Mouse (Mus musculus) G1E (cell line): Measurements from ENCODE around the gene Gpr83.

Experiments used
- CTCF ChIP-seq: IDR thresholded peaks from 2 replicates; pipeline ENCODE4 v1.5.1; 2012; ENCODE audit warnings: low read depth, low read length, inconsistent platforms, mixed read lengths
- GATA1 ChIP-seq: IDR thresholded peaks from 2 replicates; pipeline ENCODE4 v1.6.1; 2012; ENCODE audit warnings: borderline replicate concordance, low read length, inconsistent platforms, mixed read lengths

DNA sequence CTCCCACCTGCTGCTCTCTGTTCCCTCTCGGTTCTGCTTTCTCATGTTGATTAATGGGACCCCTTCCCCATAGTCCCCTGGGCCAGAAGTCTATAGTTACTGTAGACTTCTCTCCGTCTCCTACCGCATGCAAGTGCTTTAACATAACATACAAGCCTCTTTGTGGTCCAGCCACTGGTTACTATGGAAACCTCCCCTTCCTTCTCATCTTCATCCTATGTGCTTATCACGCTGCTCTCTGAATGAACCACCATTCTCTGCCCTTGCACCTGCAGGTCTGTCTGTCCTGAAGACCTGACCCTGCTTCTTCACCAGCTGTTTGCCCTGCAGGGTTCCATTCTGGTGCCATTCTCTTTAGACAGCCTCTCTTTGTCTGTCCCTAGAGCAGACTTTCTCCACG lies 50.0 kb downstream of the Gpr83 start:
- no peak for TF ChIP-seq CTCF
- no peak for TF ChIP-seq GATA1
